Mouse (Mus musculus) embryonic facial prominence, embryonic 11.5 days (tissue): Measurements from ENCODE around the gene Chrna10. TPM values are rescaled to one million over a fixed set of nuclear protein-coding genes. Genes with fewer than 3 reads are reported as not detected.

Experiments
- ATAC-seq: fragments of 200-750 bp; cut with Nextera tagmentation; replicated peaks from 2 replicates; pipeline ENCODE4 v1.8.0; 2017; ENCODE audit warnings: low read depth; ENCODE audit not compliant: insufficient number of reproducible peaks, low FRiP score, low TSS enrichment
- DNase-seq: peaks from one replicate; pipeline ENCODE4 v3.0.0-alpha.2; 2015; ENCODE audit warnings: low spot score
- H3K27ac ChIP-seq: fragments of 300-500 bp; sonication (generic); replicated peaks from 2 replicates; pipeline ENCODE4 v1.5.1; 2014; ENCODE audit warnings: mild to moderate bottlenecking, low read depth, low read length, control low read depth
- H3K27me3 ChIP-seq: fragments of 300-500 bp; sonication (generic); 2 replicates; pipeline ENCODE4 v1.6.1; 2014; ENCODE audit warnings: mild to moderate bottlenecking, low read length, moderate library complexity, mixed read lengths; ENCODE audit not compliant: control insufficient read depth, insufficient read depth
- H3K36me3 ChIP-seq: fragments of 300-500 bp; sonication (generic); replicated peaks from 2 replicates; pipeline ENCODE4 v1.6.1; 2014; ENCODE audit warnings: low read depth, mild to moderate bottlenecking, low read length, moderate library complexity, mixed read lengths; ENCODE audit not compliant: control insufficient read depth, insufficient read depth
- H3K4me1 ChIP-seq: fragments of 300-500 bp; sonication (generic); 2 replicates; pipeline ENCODE4 v1.6.1; 2014; ENCODE audit warnings: low read length, mixed read lengths; ENCODE audit not compliant: control insufficient read depth, insufficient read depth
- H3K4me2 ChIP-seq: fragments of 300-500 bp; sonication (generic); 2 replicates; pipeline ENCODE4 v1.6.1; 2014; ENCODE audit warnings: low read depth, mild to moderate bottlenecking, control low read depth, low read length, moderate library complexity
- H3K4me3 ChIP-seq: fragments of 300-500 bp; sonication (generic); 2 replicates; pipeline ENCODE4 v1.5.1; 2014; ENCODE audit warnings: low read depth, low read length, control low read depth
- H3K9ac ChIP-seq: fragments of 300-500 bp; sonication (generic); replicated peaks from 2 replicates; pipeline ENCODE4 v1.6.1; 2014; ENCODE audit warnings: mild to moderate bottlenecking, control low read depth, low read length
- H3K9me3 ChIP-seq: fragments of 300-500 bp; sonication (generic); replicated peaks from 2 replicates; pipeline ENCODE4 v1.6.1; 2016; ENCODE audit warnings: mild to moderate bottlenecking, low read length, inconsistent platforms, mixed read lengths; ENCODE audit not compliant: control insufficient read depth
- WGBS: fragments of 180-500 bp; shearing (Covaris S2); extraction: QIAGEN DNeasy Blood & Tissue Kit; methylation state at CpG from one replicate; pipeline ENCODE4 v1.1.7; 2014; 5-methylcytosine and 5-hydroxymethylcytosine counted together
- polyA plus RNA-seq: library from polyadenylated mRNA; unstranded; fragments of >200 nt; fragmentation: Nextera tagmentation; extraction: Ambion mirVana; gene quantifications from 2 replicates; pipeline ENCODE4 v1.2.1, GENCODE M21; 2014

Chrna10 gene
- polyA plus RNA-seq, 1 experiment from 2014 or later: not detected

DNA sequence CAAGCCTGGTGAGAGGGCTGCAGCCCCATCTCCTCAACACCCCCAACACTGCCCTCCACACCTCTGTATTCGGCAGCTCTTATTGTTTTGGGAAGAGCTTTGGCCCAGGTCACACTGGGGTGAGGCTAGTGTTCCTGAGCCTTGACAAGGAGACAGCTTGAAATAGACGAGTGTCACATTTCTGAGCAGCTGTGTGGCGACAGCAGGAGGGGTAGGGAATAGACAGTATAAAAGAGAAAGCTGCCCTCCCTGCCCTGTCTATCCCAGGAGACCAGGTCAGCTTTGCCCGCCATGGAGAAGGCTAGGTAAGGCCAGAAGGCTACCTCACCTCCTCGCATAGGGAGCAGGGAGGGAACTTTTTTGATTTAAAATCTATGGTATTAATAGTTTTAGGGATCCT is 15.1 kb downstream of the Chrna10 start, which contains the start of gene Art1:
TSS of gene Art1 (plus strand) at position 257 of the 400 bp plus-strand sequence.
- Histone ChIP-seq H3K27ac (no peak within 1 kb of the TSS), H3K4me3 (no peak within 1 kb of the TSS), H3K9me3 (no peaks in the 10 kb centered on the region), H3K27me3 (no peaks in the 10 kb centered on the region), H3K36me3 (no peaks in the 10 kb centered on the region), H3K4me1 (peaks cover 3% of the 10 kb centered on the region), H3K4me2 (no peak within 1 kb of the TSS), H3K9ac (peak within 1 kb of the TSS; percentile 22; the same call in 1 of the 2 replicates)
- WGBS: 31% methylated on average over 5 of the region's 5 CpGs
- ATAC-seq (no peak; the same call in 1 of the 2 replicates), DNase-seq (no peak)

- Histone ChIP-seq H3K4me1 (peaks cover 3% of the 10 kb centered on the region), H3K27ac (no peak overlapping the region), H3K4me3 (no peak overlapping the region), H3K4me2 (no peak overlapping the region), H3K27me3 (no peaks in the 10 kb centered on the region), H3K9me3 (no peaks in the 10 kb centered on the region), H3K36me3 (no peaks in the 10 kb centered on the region), H3K9ac (peak overlapping the region; percentile 22; the same call in 1 of the 2 replicates)
- ATAC-seq: no peak
- WGBS: 60% methylated on average over 5 of the region's 5 CpGs
- no peak for DNase-seq
These were observed 15.8 kb downstream of the Chrna10 start for GRCm38 (mm10) chr7:102100868-102101267.

GRCm38 (mm10) chr7:102099760-102100661 is 16.6 kb downstream of the Chrna10 start:
- Histone ChIP-seq H3K9ac (peak overlapping the region; percentile 47; the same call in 1 of the 2 replicates), H3K4me1 (peaks cover 3% of the 10 kb centered on the region), H3K9me3 (no peaks in the 10 kb centered on the region), H3K4me3 (peak overlapping the region; percentile 23), H3K4me2 (peak overlapping the region; percentile 48), H3K36me3 (no peaks in the 10 kb centered on the region), H3K27me3 (no peaks in the 10 kb centered on the region), H3K27ac (no peak overlapping the region)
- DNase-seq: peak; percentile 62
- ATAC-seq: peak; percentile 61; the same call in 1 of the 2 replicates
- WGBS: 5% methylated on average over 30 of the region's 30 CpGs

- ATAC-seq: no peak
- H3K4me3 ChIP-seq: no peak overlapping the region
- H3K27ac ChIP-seq: no peak overlapping the region
- H3K9ac ChIP-seq: no peak overlapping the region
- WGBS: 76% methylated on average over 4 of the region's 4 CpGs
- H3K27me3 ChIP-seq: no peaks in the 10 kb centered on the region
- no peaks in the 10 kb centered on the region for H3K9me3 ChIP-seq
- H3K4me1 ChIP-seq: no peaks in the 10 kb centered on the region
- H3K36me3 ChIP-seq: 0 out of 2 replicates have a peak, but pooled peaks cover 2% of the 10 kb centered on the region
- no peak for DNase-seq
- no peak overlapping the region for H3K4me2 ChIP-seq
These were observed 29.3 kb downstream of the Chrna10 start for GRCm38 (mm10) chr7:102087336-102087735.

DNA sequence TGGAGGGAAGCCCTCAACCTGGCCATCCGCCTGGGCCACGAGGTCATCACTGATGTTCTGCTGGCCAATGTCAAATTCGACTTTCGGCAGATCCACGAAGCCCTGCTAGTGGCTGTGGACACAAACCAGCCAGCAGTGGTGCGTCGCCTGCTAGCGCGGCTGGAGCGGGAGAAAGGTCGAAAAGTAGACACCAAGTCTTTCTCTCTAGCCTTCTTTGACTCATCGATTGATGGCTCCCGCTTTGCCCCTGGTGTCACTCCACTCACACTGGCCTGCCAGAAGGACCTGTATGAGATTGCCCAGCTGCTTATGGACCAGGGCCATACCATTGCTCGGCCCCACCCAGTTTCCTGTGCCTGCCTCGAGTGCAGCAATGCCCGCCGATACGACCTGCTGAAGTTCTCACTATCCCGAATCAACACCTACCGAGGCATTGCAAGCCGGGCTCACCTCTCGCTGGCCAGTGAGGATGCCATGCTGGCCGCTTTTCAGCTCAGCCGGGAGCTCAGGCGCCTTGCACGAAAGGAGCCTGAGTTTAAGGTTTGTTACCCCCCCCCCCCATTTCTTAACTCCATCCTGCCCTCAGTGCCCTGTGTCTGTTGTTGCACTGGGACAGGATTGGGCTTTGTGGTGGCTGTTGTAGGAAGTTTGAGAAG is 32.5 kb downstream of the Chrna10 start:
- Histone ChIP-seq H3K27ac (no peak overlapping the region), H3K36me3 (peaks cover 9% of the 10 kb centered on the region), H3K4me2 (no peak overlapping the region), H3K27me3 (no peaks in the 10 kb centered on the region), H3K4me1 (no peaks in the 10 kb centered on the region), H3K4me3 (no peak overlapping the region), H3K9ac (no peak overlapping the region), H3K9me3 (no peaks in the 10 kb centered on the region)
- DNase-seq: no peak
- no peak for ATAC-seq
- WGBS: 92% methylated on average over 26 of the region's 26 CpGs

DNA sequence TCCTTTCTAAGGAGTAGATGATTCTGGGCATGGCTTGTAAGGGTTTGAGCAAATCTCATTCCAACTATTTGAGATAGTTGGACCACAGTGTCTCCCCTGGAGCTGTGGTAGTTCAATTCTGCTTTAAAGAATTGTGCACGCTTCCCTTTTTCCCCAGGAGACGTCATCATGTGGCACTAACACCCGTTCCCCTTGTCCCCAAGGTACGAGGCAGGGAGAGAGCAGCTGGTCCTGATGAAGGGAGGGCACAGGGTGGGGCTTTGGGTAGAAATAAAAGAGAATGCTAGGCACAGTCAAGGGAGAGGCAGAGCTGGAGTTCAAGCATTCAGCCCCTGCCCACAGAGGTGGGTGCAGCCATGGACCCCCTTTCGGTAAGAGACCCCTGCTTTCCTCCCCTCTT is 33.8 kb downstream of the Chrna10 start, which contains the start of gene Trpc2:
TSS of gene Trpc2 (plus strand) at position 301 of the 400 bp plus-strand sequence.
- H3K27me3 ChIP-seq: no peaks in the 10 kb centered on the region
- WGBS: 77% methylated on average over 5 of the region's 5 CpGs
- H3K9ac ChIP-seq: no peak within 1 kb of the TSS
- H3K4me3 ChIP-seq: no peak within 1 kb of the TSS
- H3K4me2 ChIP-seq: no peak within 1 kb of the TSS
- H3K27ac ChIP-seq: no peak within 1 kb of the TSS
- H3K4me1 ChIP-seq: no peaks in the 10 kb centered on the region
- no peak for ATAC-seq
- no peaks in the 10 kb centered on the region for H3K9me3 ChIP-seq
- DNase-seq: no peak
- H3K36me3 ChIP-seq: peaks cover 9% of the 10 kb centered on the region

DNA sequence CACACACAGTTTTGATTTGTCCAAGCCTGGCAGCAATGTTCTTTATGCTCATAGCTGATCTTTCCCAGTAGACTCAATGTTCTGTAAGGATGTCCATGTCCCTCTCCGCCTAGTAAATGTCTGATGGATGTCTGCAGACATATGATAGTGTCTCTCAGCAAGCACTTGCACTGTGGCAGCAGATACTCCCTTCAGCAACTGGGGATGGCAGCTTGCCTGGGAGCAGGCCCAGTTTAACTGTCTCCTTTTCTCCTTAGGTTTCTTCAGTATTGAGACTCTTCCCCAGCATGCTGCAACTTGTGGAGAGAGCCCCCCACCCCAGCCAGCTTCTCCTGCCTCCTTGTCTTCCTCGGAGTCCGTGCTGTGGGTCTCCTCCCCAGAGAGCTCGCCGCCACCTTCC is 34.8 kb downstream of the Chrna10 start:
- no peaks in the 10 kb centered on the region for H3K9me3 ChIP-seq
- DNase-seq (no peak), ATAC-seq (no peak)
- peaks cover 12% of the 10 kb centered on the region for H3K36me3 ChIP-seq
- no peaks in the 10 kb centered on the region for H3K27me3 ChIP-seq
- H3K4me2 ChIP-seq: no peak overlapping the region
- no peaks in the 10 kb centered on the region for H3K4me1 ChIP-seq
- 98% methylated on average over 5 of the region's 5 CpGs for WGBS
- no peak overlapping the region for H3K4me3 ChIP-seq
- H3K9ac ChIP-seq: no peak overlapping the region
- no peak overlapping the region for H3K27ac ChIP-seq

DNA sequence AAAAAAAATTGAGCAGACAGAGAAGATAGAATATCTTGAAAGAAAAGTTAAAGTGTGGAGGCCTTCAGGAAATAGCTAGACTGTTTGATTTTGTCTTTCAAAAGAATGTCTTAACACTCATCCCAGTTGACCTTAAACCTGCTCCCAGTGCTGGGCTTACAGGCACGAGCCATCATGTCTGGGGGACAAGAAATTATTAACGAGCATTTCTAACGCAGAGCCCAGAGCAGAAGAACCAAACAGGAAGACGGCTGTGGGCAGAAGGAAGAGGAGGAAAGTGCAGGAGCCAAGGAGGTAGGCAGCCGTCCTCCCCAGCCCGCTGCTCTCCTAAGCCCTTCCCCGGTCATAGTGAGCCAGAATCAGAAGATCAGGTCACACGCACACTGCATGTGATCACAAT is 36.3 kb downstream of the Chrna10 start:
- H3K27me3 ChIP-seq: no peaks in the 10 kb centered on the region
- H3K9me3 ChIP-seq: no peaks in the 10 kb centered on the region
- H3K4me2 ChIP-seq: no peak overlapping the region
- peaks cover 17% of the 10 kb centered on the region for H3K36me3 ChIP-seq
- H3K4me3 ChIP-seq: no peak overlapping the region
- no peaks in the 10 kb centered on the region for H3K4me1 ChIP-seq
- ATAC-seq: no peak
- WGBS: 92% methylated on average over 8 of the region's 8 CpGs
- no peak overlapping the region for H3K27ac ChIP-seq
- no peak overlapping the region for H3K9ac ChIP-seq
- no peak for DNase-seq
